17 mouse cellular contexts compared by ENCODE assay signal in the genomic region with DNA sequence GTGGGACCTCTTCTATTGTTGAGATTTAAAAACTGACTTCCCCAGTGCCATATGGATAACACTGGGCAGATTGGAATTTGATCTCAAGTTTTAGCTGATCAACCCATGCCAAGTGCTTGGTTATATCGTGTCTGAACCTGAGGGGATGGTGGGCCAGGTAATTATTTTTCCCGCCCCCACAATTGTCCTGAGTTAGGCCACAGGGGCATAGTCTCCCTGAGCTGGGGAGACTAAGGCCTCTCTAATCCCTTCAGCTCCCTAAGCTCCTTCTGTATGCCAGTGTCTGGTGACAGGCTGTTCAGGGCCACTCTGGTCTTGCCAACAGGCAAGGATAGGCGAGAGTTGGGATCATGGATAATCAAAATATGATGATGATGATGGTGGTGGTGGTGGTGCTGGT. TPM values are rescaled to one million over a fixed set of nuclear protein-coding genes. Genes with fewer than 3 reads are reported as not detected.
A peak's percentile ranks its signal among the peaks of the same experiment; 100 is the strongest.
DNase-seq lines count a peak whose midpoint lies in the region; ATAC-seq and TF ChIP-seq lines count a peak whose summit lies in the region.
"Had no signal": no experiment of that assay in that cellular context is flagged by ENCODE, and none has a peak within 500 bp of the region (broad histone marks: within the 10 kb centered on the region; RNA-seq: fewer than 3 reads in every experiment).

No protein-coding gene starts in this region.

- dilution Hi-C loops in CH12.LX (cut with MboI; ENCODE audit: extremely low pct_ligation_motif_present, extremely low pct_unique_long_range_greater_than_20kb, low sequenced_read_pairs) = no loop called here

- H3K27ac ChIP-seq in CH12.LX (ENCODE audit: insufficient read depth, low read depth) = no peak overlapping the region
- H3K27ac ChIP-seq in hindbrain, embryonic 13.5 days = peak overlapping the region; percentile 35; the same call in 1 of the 2 replicates
- H3K27ac ChIP-seq in midbrain, embryonic 16.5 days (ENCODE audit: low read length) = peak overlapping the region; percentile 39; the same call in 1 of the 2 replicates
- H3K27ac ChIP-seq: liver, embryonic 15.5 days; stomach, postnatal 0 days had no signal

- TF ChIP-seq POLR2A in CH12.LX (IDR thresholded peaks at IDR 0.05; ENCODE audit: low read depth, low read length) = no peak
- no peak for TF ChIP-seq POLR2A in brain, embryonic 14.5 days (IDR thresholded peaks at IDR 0.05; ENCODE audit: borderline replicate concordance, extremely low read depth, insufficient read depth, insufficient read length, poor library complexity, severe bottlenecking)

- TF ChIP-seq RAD21 in CH12.LX (IDR thresholded peaks at IDR 0.05; ENCODE audit: low read depth, low read length) = no peak

- 80% methylated on average over 3 of the region's 3 CpGs for WGBS in hindbrain, embryonic 13.5 days
- WGBS in midbrain, embryonic 16.5 days = 54% methylated on average over 3 of the region's 3 CpGs

- peak overlapping the region; percentile 14 to 84 (median 76) for H3K4me3 ChIP-seq in CH12.LX (replicated peaks in 1 of 3; ENCODE audit: low read depth in 2 of 3, low read length in 2 of 3, poor library complexity in 1 of 3)
- peak overlapping the region; percentile 71 for H3K4me3 ChIP-seq in hindbrain, embryonic 13.5 days
- H3K4me3 ChIP-seq in midbrain, embryonic 16.5 days (ENCODE audit: low read depth, low read length) = peak overlapping the region; percentile 75
- H3K4me3 ChIP-seq: liver, embryonic 15.5 days; myocyte had no signal

- TF ChIP-seq EP300 in CH12.LX (IDR thresholded peaks at IDR 0.05; ENCODE audit: low read length) = no peak

- H3K4me2 ChIP-seq in CH12.LX (ENCODE audit: insufficient read depth, low read depth, poor library complexity, severe bottlenecking) = peak overlapping the region; percentile 27
- peak overlapping the region; percentile 79 for H3K4me2 ChIP-seq in hindbrain, embryonic 13.5 days
- peak overlapping the region; percentile 59 for H3K4me2 ChIP-seq in midbrain, embryonic 16.5 days (ENCODE audit: low read length)
- H3K4me2 ChIP-seq: liver, embryonic 15.5 days had no signal

- peaks cover 6 to 66% of the 10 kb centered on the region in 2 experiments for H3K4me1 ChIP-seq in CH12.LX (ENCODE audit: control insufficient read depth in 1 of 2, insufficient read depth in 2 of 2)
- H3K4me1 ChIP-seq in hindbrain, embryonic 13.5 days (replicated peaks) = peaks cover 48% of the 10 kb centered on the region
- peaks cover 31% of the 10 kb centered on the region for H3K4me1 ChIP-seq in midbrain, embryonic 16.5 days (ENCODE audit: control insufficient read depth, insufficient read depth, low read length)

- H3K79me2 ChIP-seq in CH12.LX (replicated peaks; ENCODE audit: control insufficient read depth, extremely low read depth, insufficient read depth, poor library complexity, severe bottlenecking) = peaks cover 37% of the 10 kb centered on the region

- ATAC-seq in hindbrain, embryonic 13.5 days (ENCODE audit: low FRiP score) = no peak
- ATAC-seq in midbrain, embryonic 16.5 days = no peak
- ATAC-seq in CD4-positive, CD25-positive, alpha-beta regulatory T cell, adult 4 months = no peak

- H3K9ac ChIP-seq in CH12.LX (ENCODE audit: insufficient read depth, low read depth) = peak overlapping the region; percentile 33; the same call in 1 of the 2 replicates
- peak overlapping the region; percentile 94 for H3K9ac ChIP-seq in hindbrain, embryonic 13.5 days
- H3K9ac ChIP-seq in midbrain, embryonic 16.5 days (ENCODE audit: low read depth, low read length) = peak overlapping the region; percentile 47
- H3K9ac ChIP-seq: heart, embryonic 12.5 days; liver, embryonic 15.5 days had no signal

- DNase-seq in CH12.LX (ENCODE audit: extremely low read depth) = no peak
- peak; percentile 18 for DNase-seq in brain, embryonic 14.5 days (ENCODE audit: low read depth)
- no peak for DNase-seq in ovary, postnatal 10 days (ENCODE audit: low spot score)
- no peak for DNase-seq in ovary, adult 18-20 months (ENCODE audit: low spot score)
- DNase-seq: adrenal gland, postnatal 10 days; gastrocnemius, postnatal 14 days; kidney, adult 9 months; layer of hippocampus, adult 9-11 months; lung, postnatal 36 days had no signal

- TF ChIP-seq CTCF in CH12.LX (conservative IDR thresholded peaks at IDR 0.05 in 1 of 2, IDR thresholded peaks at IDR 0.05 in 1 of 2; ENCODE audit: low read depth in 2 of 2, low read length in 2 of 2) = no peak
- TF ChIP-seq CTCF in brain, embryonic 14.5 days (IDR thresholded peaks at IDR 0.05; ENCODE audit: borderline replicate concordance, extremely low read depth, insufficient read depth, insufficient read length) = no peak

- peaks cover 0 to 30% of the 10 kb centered on the region in 2 experiments for H3K36me3 ChIP-seq in CH12.LX (replicated peaks in 1 of 2; ENCODE audit: control insufficient read depth in 1 of 2, insufficient read depth in 1 of 2, low read length in 1 of 2)
- no peaks in the 10 kb centered on the region for H3K36me3 ChIP-seq in hindbrain, embryonic 13.5 days
- no peaks in the 10 kb centered on the region for H3K36me3 ChIP-seq in midbrain, embryonic 16.5 days (ENCODE audit: control insufficient read depth, insufficient read depth, low read length)
- H3K36me3 ChIP-seq: heart, embryonic 12.5 days; liver, embryonic 15.5 days had no signal

- H3K9me3 ChIP-seq in CH12.LX (replicated peaks; ENCODE audit: low read length) = no peaks in the 10 kb centered on the region
- no peaks in the 10 kb centered on the region for H3K9me3 ChIP-seq in hindbrain, embryonic 13.5 days
- H3K9me3 ChIP-seq in midbrain, embryonic 16.5 days (replicated peaks; ENCODE audit: control insufficient read depth, low read length, poor library complexity, severe bottlenecking) = no peaks in the 10 kb centered on the region
- H3K9me3 ChIP-seq: heart, embryonic 12.5 days; liver, embryonic 15.5 days had no signal

- H3K27me3 ChIP-seq in CH12.LX (replicated peaks) = no peaks in the 10 kb centered on the region
- no peaks in the 10 kb centered on the region for H3K27me3 ChIP-seq in hindbrain, embryonic 13.5 days
- no peaks in the 10 kb centered on the region for H3K27me3 ChIP-seq in midbrain, embryonic 16.5 days (ENCODE audit: control insufficient read depth, insufficient read depth, low read depth, low read length)

- in situ Hi-C loops in CH12.LX (cut with MboI; ENCODE audit: low pct_ligation_motif_present, low pct_unique_long_range_greater_than_20kb, low sequenced_read_pairs) = loop anchor here (5.0 to 25.0 kb wide), 4 partner anchors 52 to 357 kb away; a partner anchor contains a TSS

TF ChIP-seq in CH12.LX, 34 proteins besides CTCF, POLR2A, EP300 and RAD21:
- TF ChIP-seq POLR2AphosphoS2 (IDR thresholded peaks at IDR 0.05; ENCODE audit: low read depth, low read length) (no peak), TBP (conservative IDR thresholded peaks at IDR 0.05; ENCODE audit: low read depth, low read length) (no peak), JUND (conservative IDR thresholded peaks at IDR 0.05; ENCODE audit: low read depth, low read length) (no peak), NELFE (IDR thresholded peaks at IDR 0.05; ENCODE audit: low read depth, low read length) (no peak), TCF12 (IDR thresholded peaks at IDR 0.05; ENCODE audit: low read depth, low read length) (no peak), KAT2A (IDR thresholded peaks at IDR 0.05; ENCODE audit: insufficient replicate concordance, low read length) (no peak), CHD1 (IDR thresholded peaks at IDR 0.05; ENCODE audit: low read depth, low read length) (no peak), IRF4 (IDR thresholded peaks at IDR 0.05; ENCODE audit: low read depth, low read length) (no peak), MAZ (IDR thresholded peaks at IDR 0.05; ENCODE audit: low read depth, low read length) (no peak), SMC3 (IDR thresholded peaks at IDR 0.05; ENCODE audit: low read depth, low read length) (no peak), ZC3H11A (IDR thresholded peaks at IDR 0.05; ENCODE audit: low read depth, low read length) (no peak), MAFK (IDR thresholded peaks at IDR 0.05; ENCODE audit: insufficient replicate concordance, low read length) (no peak)

RNA-seq across cellular contexts. Expression of a gene that starts 1.7 kb away (rescaled TPM):
- total RNA-seq in CH12.LX (2012; rRNA removed) = 94.7 and 96.9 TPM in 2 replicates
- 74.1 and 74.9 TPM in 2 replicates for total RNA-seq in CH12.LX (2014; rRNA removed)
- 204 and 222 TPM in 2 replicates for polyA plus RNA-seq in CH12.LX (2012; ENCODE audit: insufficient read length, low read depth)
- polyA plus RNA-seq in brain, embryonic 14.5 days (2012; rRNA removed) = 46.4 and 50.9 TPM in 2 replicates
- 39.6 and 40.4 TPM in 2 replicates for polyA plus RNA-seq in hindbrain, embryonic 13.5 days (2015; fragmentation: Nextera tagmentation; extraction: Ambion mirVana)
- polyA plus RNA-seq in midbrain, embryonic 16.5 days (2015; fragmentation: Nextera tagmentation; extraction: Ambion mirVana) = 46.2 and 47.0 TPM in 2 replicates
- polyA plus RNA-seq in CD4-positive, CD25-positive, alpha-beta regulatory T cell, adult 4 months (2017; shearing (Covaris generic)) = not detected

RNA-seq across cellular contexts. Expression of a gene that starts 38.3 kb away (rescaled TPM):
- total RNA-seq in CH12.LX (2012; rRNA removed) (2.7 and 4.8 TPM in 2 replicates), CH12.LX (2014; rRNA removed) (1.5 and 1.9 TPM in 2 replicates)
- polyA plus RNA-seq in CH12.LX (2012; ENCODE audit: insufficient read length, low read depth) = 1.3 and 3.5 TPM in 2 replicates
- polyA plus RNA-seq in brain, embryonic 14.5 days (2012; rRNA removed) = not detected in 2 replicates
- not detected in 2 replicates for polyA plus RNA-seq in hindbrain, embryonic 13.5 days (2015; fragmentation: Nextera tagmentation; extraction: Ambion mirVana)
- not detected in 2 replicates for polyA plus RNA-seq in midbrain, embryonic 16.5 days (2015; fragmentation: Nextera tagmentation; extraction: Ambion mirVana)
- polyA plus RNA-seq in CD4-positive, CD25-positive, alpha-beta regulatory T cell, adult 4 months (2017; shearing (Covaris generic)) = not detected
- total RNA-seq: adrenal gland, postnatal 10 days; gastrocnemius, postnatal 14 days had no signal
- polyA plus RNA-seq: heart, embryonic 12.5 days; limb, embryonic 11.5 days; liver, embryonic 15.5 days; myocyte; stomach, postnatal 0 days had no signal

RNA-seq across cellular contexts. Expression of a gene that starts 55.9 kb away (rescaled TPM):
- 1.9 and 2.6 TPM in 2 replicates for total RNA-seq in CH12.LX (2012; rRNA removed)
- total RNA-seq in CH12.LX (2014; rRNA removed) = 1.4 and 2.4 TPM in 2 replicates
- 0.79 and 0.83 TPM in 2 replicates for polyA plus RNA-seq in CH12.LX (2012; ENCODE audit: insufficient read length, low read depth)
- not detected in 2 replicates for polyA plus RNA-seq in brain, embryonic 14.5 days (2012; rRNA removed)
- polyA plus RNA-seq in hindbrain, embryonic 13.5 days (2015; fragmentation: Nextera tagmentation; extraction: Ambion mirVana) = not detected in 2 replicates
- polyA plus RNA-seq in midbrain, embryonic 16.5 days (2015; fragmentation: Nextera tagmentation; extraction: Ambion mirVana) = not detected in 2 replicates
- polyA plus RNA-seq in CD4-positive, CD25-positive, alpha-beta regulatory T cell, adult 4 months (2017; shearing (Covaris generic)) = 1 to 10 TPM in 1 of 2 experiments, under 1 TPM in 1; 0.89 to 1.2 TPM
- total RNA-seq: adrenal gland, postnatal 10 days; gastrocnemius, postnatal 14 days had no signal
- polyA plus RNA-seq: heart, embryonic 12.5 days; limb, embryonic 11.5 days; liver, embryonic 15.5 days; myocyte; stomach, postnatal 0 days had no signal

Comparison
In these comparisons a context has a peak if more than half of its experiments do, and no peak if none do; other contexts are left out.
1. H3K4me2 ChIP-seq: peak in every context shown above with its lines; median percentile 79 in hindbrain, embryonic 13.5 days; 59 in midbrain, embryonic 16.5 days; 27 in CH12.LX.
2. H3K9ac ChIP-seq: peak in every context shown above with its lines; median percentile 94 in hindbrain, embryonic 13.5 days; 47 in midbrain, embryonic 16.5 days; 33 in CH12.LX.
3. RNA of a gene that starts 1.7 kb away (polyA plus RNA-seq): 204 to 222 TPM in CH12.LX, 46.4 to 50.9 TPM in brain, embryonic 14.5 days, 46.2 to 47.0 TPM in midbrain, embryonic 16.5 days and 39.6 to 40.4 TPM in hindbrain, embryonic 13.5 days; not detected in CD4-positive, CD25-positive, alpha-beta regulatory T cell, adult 4 months; every median in the first group is over 10 times any median in the second.
4. Peak in every context shown above with its lines, with median percentiles within 50 percentile points of each other: H3K4me3 ChIP-seq.